Mouse (Mus musculus) layer of hippocampus, adult 8-10 months (tissue): ENCODE measurements at regions not wholly inside any gene's neighbourhood (a gene's known extent, or its start where the extent isn't known, plus 50 kb on each side); places are given as distances from the start of the nearest gene placed in this dataset.

ENCODE experiments used
- DNase-seq, 2 experiments: peaks; one replicate each; pipeline ENCODE4 v3.0.0; 2022; ENCODE audit warnings: low spot score in 2 of 2

- DNase-seq = peak in 1 of 2 experiments; percentile 21
These were observed 229.7 kb upstream of the Grm3 start for GRCm38 (mm10) chr5:9954652-9955051.

DNA sequence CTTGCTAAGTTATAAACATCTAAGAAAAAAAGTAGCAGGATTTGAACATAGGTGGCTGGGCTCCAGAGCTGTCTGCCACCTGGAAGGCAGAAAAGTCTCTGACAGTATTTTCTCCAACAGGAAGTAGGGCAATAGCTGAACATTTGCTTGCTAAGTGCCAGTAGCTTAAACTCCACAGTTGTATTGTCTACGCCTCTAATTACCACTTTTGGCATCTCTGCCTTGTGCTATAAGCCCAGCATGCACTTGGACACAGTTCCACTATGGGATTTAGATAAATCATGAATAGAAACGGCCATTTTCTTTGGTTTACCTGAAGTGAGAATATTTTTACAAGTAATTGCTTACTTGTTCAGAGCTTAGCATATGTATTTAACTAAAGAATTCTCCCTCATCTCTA is 213.8 kb upstream of the Grm3 start:
- DNase-seq = no peak

GRCm38 (mm10) chr5:9912936-9913335 is 188.0 kb upstream of the Grm3 start:
- no peak for DNase-seq

GRCm38 (mm10) chr5:9911783-9912182 is 186.8 kb upstream of the Grm3 start:
- DNase-seq = no peak

- DNase-seq = no peak
These were observed 186.1 kb upstream of the Grm3 start for GRCm38 (mm10) chr5:9911089-9911473.

DNA sequence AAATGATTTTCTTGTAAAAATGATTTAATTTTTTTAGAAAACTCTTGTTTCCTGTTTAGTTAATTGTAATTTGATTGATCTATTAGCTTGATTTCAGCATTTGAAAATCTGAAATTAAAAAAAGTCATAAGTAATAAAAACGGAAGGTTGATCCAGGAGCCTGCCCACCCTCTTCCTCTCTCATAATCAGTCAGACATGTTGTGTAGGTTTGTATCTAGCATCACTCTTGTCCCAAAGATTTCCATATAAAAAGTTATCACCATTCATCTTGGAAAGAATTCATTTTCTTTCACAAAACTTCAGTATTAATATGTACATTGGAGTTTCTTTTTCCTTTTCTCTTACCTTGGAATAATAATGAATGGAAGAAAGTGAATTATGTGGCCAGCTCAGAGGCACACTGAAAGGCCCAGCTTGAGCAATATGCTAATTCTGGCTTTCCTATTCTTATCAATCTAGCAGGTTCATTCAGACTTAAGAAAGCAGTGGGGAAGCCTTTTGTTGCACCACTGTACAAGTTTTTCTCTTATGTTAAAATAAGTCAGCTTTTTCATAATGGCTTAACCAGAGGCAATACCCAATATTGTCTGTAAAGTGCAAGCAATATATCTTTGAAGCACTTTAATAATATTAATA is 185.6 kb upstream of the Grm3 start:
- no peak for DNase-seq

GRCm38 (mm10) chr5:9895297-9895696 is 170.3 kb upstream of the Grm3 start:
- DNase-seq = no peak

- no peak for DNase-seq
These were observed 153.1 kb upstream of the Grm3 start for GRCm38 (mm10) chr5:9878063-9878462.

GRCm38 (mm10) chr5:9869091-9869490 is 144.1 kb upstream of the Grm3 start:
- peak; percentile 2 to 4 for DNase-seq

DNA sequence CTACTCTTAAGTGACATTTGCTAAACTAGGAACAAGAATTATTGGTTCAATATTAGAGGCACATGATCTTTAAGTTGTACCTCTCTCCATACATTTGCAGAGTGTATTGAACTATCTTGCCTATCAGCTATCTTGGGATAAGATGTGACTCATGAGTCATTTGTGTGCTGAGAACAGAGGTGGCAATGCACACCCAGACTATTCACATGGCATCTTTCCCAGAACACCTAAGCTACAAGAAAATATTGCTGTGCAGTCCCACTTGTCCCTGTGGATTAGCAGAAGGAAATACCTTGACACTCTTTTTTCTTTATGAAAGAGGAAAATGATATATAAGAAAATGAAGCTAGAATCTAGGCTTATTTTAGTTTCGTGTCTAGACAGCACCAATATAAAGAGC is 104.8 kb upstream of the Grm3 start:
- DNase-seq = no peak

- no peak for DNase-seq
These were observed 76.7 kb upstream of the Grm3 start for GRCm38 (mm10) chr5:9801707-9802106.

- DNase-seq = no peak
These were observed 56.1 kb upstream of the Grm3 start for GRCm38 (mm10) chr5:9781107-9781506.
